Mouse (Mus musculus): ENCODE data around the gene Ift20. TPM values are rescaled to one million over a fixed set of nuclear protein-coding genes. Genes with fewer than 3 reads are reported as not detected.

Ift20 gene
- 10 to 100 TPM; 78.1 to 87.4 TPM for total RNA-seq (2021)
- long read RNA-seq, experiment 1, transcript Ift20-203 (6 exons, 1,141 nt): major isoform, 49 of 73 reads
- long read RNA-seq, experiment 1, transcript Ift20-204 (5 exons, 1,167 nt): minor isoform, 11 of 73 reads
- long read RNA-seq, experiment 1, partial matches to known transcripts: 5 of 73 reads
- long read RNA-seq, experiment 1, other reads (novel, unspliced or antisense): 3 of 73 reads
- long read RNA-seq, experiment 2, transcript Ift20-204 (5 exons, 1,167 nt): minor isoform, 10 of 51 reads
- long read RNA-seq, experiment 2, transcript Ift20-203 (6 exons, 1,141 nt): major isoform, 29 of 51 reads
- long read RNA-seq, experiment 2, partial matches to known transcripts: 9 of 51 reads
- long read RNA-seq, experiment 2, other reads (novel, unspliced or antisense): 1 of 51 reads

GRCm38 (mm10) chr11:78536080-78536689 lies at the start of gene Ift20, which contains the start of gene Tnfaip1:
Gene Ift20, plus strand, starts transcription at chr11:78536361.
Gene Tnfaip1, minus strand, starts transcription at chr11:78536332.
- Histone ChIP-seq H3K27ac (peak within 1 kb of the TSS; percentile 93), H3K4me3 (peak within 1 kb of the TSS; percentile 96)
- no peak; the same call in 1 of the 2 replicates for TF ChIP-seq CTCF (IDR thresholded peaks at IDR 0.05)
- DNase-seq (ENCODE audit: extremely low spot score in 1 of 2, low spot score in 2 of 2): peak; percentile 95 to 97
- intact Hi-C loops (cut with DNase I): loop anchor here (2.0 kb wide), 1 partner anchor 23 kb away; the partner anchor contains the start of genes Poldip2 and Tmem199

GRCm38 (mm10) chr11:78488168-78488567 lies 48.0 kb upstream of the Ift20 start:
- intact Hi-C loops (cut with DNase I): no loop called here
- TF ChIP-seq CTCF (IDR thresholded peaks at IDR 0.05): peak; percentile 83
- DNase-seq (ENCODE audit: extremely low spot score in 1 of 2, low spot score in 2 of 2): peak; percentile 66 to 75
- Histone ChIP-seq H3K4me3 (no peak overlapping the region), H3K27ac (no peak overlapping the region)

- DNase-seq (ENCODE audit: extremely low spot score in 1 of 2, low spot score in 2 of 2): peak; percentile 66 to 70
- no peak overlapping the region for H3K27ac ChIP-seq
- H3K4me3 ChIP-seq: peak overlapping the region; percentile 34
- peak; percentile 35 for TF ChIP-seq CTCF (IDR thresholded peaks at IDR 0.05)
- intact Hi-C loops (cut with DNase I): no loop called here
Measured at GRCm38 (mm10) chr11:78490781-78491241, 45.4 kb upstream of the Ift20 start.

GRCm38 (mm10) chr11:78495904-78496303 lies 40.3 kb upstream of the Ift20 start:
- DNase-seq (ENCODE audit: extremely low spot score in 1 of 2, low spot score in 2 of 2): no peak
- Histone ChIP-seq H3K27ac (no peak overlapping the region), H3K4me3 (peak overlapping the region; percentile 86)
- intact Hi-C loops (cut with DNase I): no loop called here
- no peak for TF ChIP-seq CTCF (IDR thresholded peaks at IDR 0.05)

- intact Hi-C loops (cut with DNase I): no loop called here
- no peak; the same call in 1 of the 2 replicates for TF ChIP-seq CTCF (IDR thresholded peaks at IDR 0.05)
- Histone ChIP-seq H3K27ac (peak overlapping the region; percentile 90), H3K4me3 (peak overlapping the region; percentile 86)
- peak; percentile 51 to 52 for DNase-seq (ENCODE audit: extremely low spot score in 1 of 2, low spot score in 2 of 2)
Measured at GRCm38 (mm10) chr11:78497071-78497541, 39.1 kb upstream of the Ift20 start.

GRCm38 (mm10) chr11:78497544-78498522 lies 38.3 kb upstream of the Ift20 start, which contains the start of gene Sarm1:
Gene Sarm1, minus strand, starts transcription at chr11:78497754.
- peak within 1 kb of the TSS; percentile 91 for H3K27ac ChIP-seq
- peak; percentile 94 to 95 for DNase-seq (ENCODE audit: extremely low spot score in 1 of 2, low spot score in 2 of 2)
- TF ChIP-seq CTCF (IDR thresholded peaks at IDR 0.05): no peak; the same call in 1 of the 2 replicates
- peak within 1 kb of the TSS; percentile 86 for H3K4me3 ChIP-seq
- intact Hi-C loops (cut with DNase I): no loop called here

- intact Hi-C loops (cut with DNase I): no loop called here
- DNase-seq (ENCODE audit: extremely low spot score in 1 of 2, low spot score in 2 of 2): no peak
- TF ChIP-seq CTCF (IDR thresholded peaks at IDR 0.05): no peak
- Histone ChIP-seq H3K27ac (peak within 1 kb of the TSS; percentile 91), H3K4me3 (peak within 1 kb of the TSS; percentile 86)
Measured at GRCm38 (mm10) chr11:78499004-78499403, 37.2 kb upstream of the Ift20 start, which contains the start of gene Vtn. Gene Vtn, plus strand, starts transcription at chr11:78499091.

GRCm38 (mm10) chr11:78499543-78499942 lies 36.6 kb upstream of the Ift20 start:
- Histone ChIP-seq H3K27ac (no peak overlapping the region), H3K4me3 (no peak overlapping the region; the same call in 1 of the 2 replicates)
- TF ChIP-seq CTCF (IDR thresholded peaks at IDR 0.05): no peak
- intact Hi-C loops (cut with DNase I): no loop called here
- no peak for DNase-seq (ENCODE audit: extremely low spot score in 1 of 2, low spot score in 2 of 2)

GRCm38 (mm10) chr11:78500623-78501202 lies 35.4 kb upstream of the Ift20 start:
- DNase-seq (ENCODE audit: extremely low spot score in 1 of 2, low spot score in 2 of 2): no peak
- intact Hi-C loops (cut with DNase I): no loop called here
- H3K27ac ChIP-seq: no peak overlapping the region
- TF ChIP-seq CTCF (IDR thresholded peaks at IDR 0.05): no peak
- H3K4me3 ChIP-seq: no peak overlapping the region

- no peak overlapping the region for H3K4me3 ChIP-seq
- intact Hi-C loops (cut with DNase I): no loop called here
- TF ChIP-seq CTCF (IDR thresholded peaks at IDR 0.05): no peak
- H3K27ac ChIP-seq: no peak overlapping the region
- DNase-seq (ENCODE audit: extremely low spot score in 1 of 2, low spot score in 2 of 2): no peak
Measured at GRCm38 (mm10) chr11:78501529-78501928, 34.6 kb upstream of the Ift20 start.

All from left cerebral cortex, adult 2 months (tissue).